Mouse (Mus musculus) kidney, embryonic 16.5 days (tissue): Measurements from ENCODE around the gene 1700028K03Rik. TPM values are rescaled to one million over a fixed set of nuclear protein-coding genes. Genes with fewer than 3 reads are reported as not detected.

Experiments used
- ATAC-seq: fragments of 200-750 bp; cut with Nextera tagmentation; 2 replicates; pipeline ENCODE4 v1.8.0; 2017; ENCODE audit warnings: moderate TSS enrichment; ENCODE audit not compliant: low FRiP score, low TSS enrichment
- H3K27ac ChIP-seq: fragments of 300-500 bp; sonication (generic); 2 replicates; pipeline ENCODE4 v1.5.1; 2014; ENCODE audit warnings: low read length
- H3K27me3 ChIP-seq: fragments of 300-500 bp; sonication (generic); 2 replicates; pipeline ENCODE4 v1.6.1; 2014; ENCODE audit warnings: low read length, control low read depth, mixed read lengths; ENCODE audit not compliant: insufficient read depth
- H3K36me3 ChIP-seq: fragments of 300-500 bp; sonication (generic); 2 replicates; pipeline ENCODE4 v1.6.1; 2014; ENCODE audit warnings: low read length, control low read depth, mixed read lengths; ENCODE audit not compliant: insufficient read depth
- H3K4me1 ChIP-seq: fragments of 300-500 bp; sonication (generic); 2 replicates; pipeline ENCODE4 v1.6.1; 2014; ENCODE audit warnings: low read length, control low read depth, mixed read lengths; ENCODE audit not compliant: insufficient read depth
- H3K4me2 ChIP-seq: fragments of 300-500 bp; sonication (generic); replicated peaks from 2 replicates; pipeline ENCODE4 v1.6.1; 2014; ENCODE audit warnings: low read depth, low read length
- H3K4me3 ChIP-seq: fragments of 300-500 bp; sonication (generic); 2 replicates; pipeline ENCODE4 v1.5.1; 2014; ENCODE audit warnings: mild to moderate bottlenecking, low read length
- H3K9ac ChIP-seq: fragments of 300-500 bp; sonication (generic); replicated peaks from 2 replicates; pipeline ENCODE4 v1.6.1; 2014; ENCODE audit warnings: low read length
- H3K9me3 ChIP-seq: fragments of 300-500 bp; sonication (generic); 2 replicates; pipeline ENCODE4 v1.6.1; 2016; ENCODE audit warnings: low read length, control low read depth
- WGBS: fragments of 180-500 bp; shearing (Covaris S2); extraction: QIAGEN DNeasy Blood & Tissue Kit; methylation state at CpG from one replicate; pipeline ENCODE4 v1.1.7; 2014; 5-methylcytosine and 5-hydroxymethylcytosine counted together
- polyA plus RNA-seq: library from polyadenylated mRNA; unstranded; fragments of >200 nt; fragmentation: Nextera tagmentation; extraction: Ambion mirVana; gene quantifications from 2 replicates; pipeline ENCODE4 v1.2.1, GENCODE M21; 2015

1700028K03Rik gene
- polyA plus RNA-seq, 1 experiment from 2014 or later, result 0.09 TPM

GRCm38 (mm10) chr5:107500741-107501140 lies 33.8 kb upstream of the 1700028K03Rik start:
- no peak for ATAC-seq
- Histone ChIP-seq H3K36me3 (peaks cover 3% of the 10 kb centered on the region; the same call in 1 of the 2 replicates), H3K27ac (no peak overlapping the region), H3K4me2 (no peak overlapping the region), H3K9me3 (no peaks in the 10 kb centered on the region), H3K27me3 (no peaks in the 10 kb centered on the region), H3K4me3 (no peak overlapping the region), H3K9ac (no peak overlapping the region), H3K4me1 (no peaks in the 10 kb centered on the region)
- WGBS, result 95% methylated on average over 1 of the region's 1 CpGs

GRCm38 (mm10) chr5:107507321-107507720 lies 27.2 kb upstream of the 1700028K03Rik start, which contains the start of gene Gm42669:
Gm42669 (plus strand) TSS chr5:107507621.
- Histone ChIP-seq H3K9ac (no peak within 1 kb of the TSS), H3K27me3 (no peaks in the 10 kb centered on the region), H3K36me3 (0 out of 2 replicates have a peak, but pooled peaks cover 3% of the 10 kb centered on the region), H3K4me2 (no peak within 1 kb of the TSS), H3K9me3 (no peaks in the 10 kb centered on the region), H3K27ac (no peak within 1 kb of the TSS), H3K4me3 (no peak within 1 kb of the TSS), H3K4me1 (no peaks in the 10 kb centered on the region)
- no peak for ATAC-seq
- 53% methylated on average over 4 of the region's 4 CpGs for WGBS

- ATAC-seq, result no peak
- H3K4me2 ChIP-seq, result no peak overlapping the region
- H3K36me3 ChIP-seq, result no peaks in the 10 kb centered on the region
- no peaks in the 10 kb centered on the region for H3K9me3 ChIP-seq
- H3K27ac ChIP-seq, result no peak overlapping the region
- WGBS, result 85% methylated on average over 10 of the region's 10 CpGs
- H3K4me3 ChIP-seq, result no peak overlapping the region
- no peak overlapping the region for H3K9ac ChIP-seq
- no peaks in the 10 kb centered on the region for H3K4me1 ChIP-seq
- no peaks in the 10 kb centered on the region for H3K27me3 ChIP-seq
Observed at GRCm38 (mm10) chr5:107510503-107510902, 24.0 kb upstream of the 1700028K03Rik start.

- Histone ChIP-seq H3K9ac (no peak overlapping the region), H3K4me2 (no peak overlapping the region), H3K36me3 (no peaks in the 10 kb centered on the region), H3K27ac (no peak overlapping the region), H3K4me1 (no peaks in the 10 kb centered on the region), H3K4me3 (no peak overlapping the region), H3K27me3 (no peaks in the 10 kb centered on the region), H3K9me3 (no peaks in the 10 kb centered on the region)
- WGBS, result 48% methylated on average over 2 of the region's 2 CpGs
- ATAC-seq, result no peak
Observed at GRCm38 (mm10) chr5:107511326-107511725, 23.2 kb upstream of the 1700028K03Rik start.

- H3K36me3 ChIP-seq, result no peaks in the 10 kb centered on the region
- no peaks in the 10 kb centered on the region for H3K9me3 ChIP-seq
- no peak overlapping the region for H3K9ac ChIP-seq
- H3K4me1 ChIP-seq, result no peaks in the 10 kb centered on the region
- 53% methylated on average over 7 of the region's 7 CpGs for WGBS
- H3K4me3 ChIP-seq, result no peak overlapping the region
- no peak overlapping the region for H3K27ac ChIP-seq
- no peaks in the 10 kb centered on the region for H3K27me3 ChIP-seq
- no peak overlapping the region for H3K4me2 ChIP-seq
- ATAC-seq, result 0 out of 2 replicates have a peak, but pooled peaks have one; percentile 31
Observed at GRCm38 (mm10) chr5:107513583-107513982, 20.9 kb upstream of the 1700028K03Rik start.

- Histone ChIP-seq H3K4me1 (no peaks in the 10 kb centered on the region), H3K27ac (no peak overlapping the region), H3K36me3 (no peaks in the 10 kb centered on the region), H3K4me2 (no peak overlapping the region), H3K27me3 (no peaks in the 10 kb centered on the region), H3K4me3 (no peak overlapping the region), H3K9ac (no peak overlapping the region), H3K9me3 (no peaks in the 10 kb centered on the region)
- 96% methylated on average over 3 of the region's 3 CpGs for WGBS
- ATAC-seq, result no peak
Observed at GRCm38 (mm10) chr5:107515453-107515852, 19.1 kb upstream of the 1700028K03Rik start.

- WGBS, result 85% methylated on average over 1 of the region's 1 CpGs
- no peak overlapping the region for H3K9ac ChIP-seq
- no peaks in the 10 kb centered on the region for H3K36me3 ChIP-seq
- no peak overlapping the region for H3K4me3 ChIP-seq
- no peak for ATAC-seq
- H3K27me3 ChIP-seq, result no peaks in the 10 kb centered on the region
- H3K4me1 ChIP-seq, result no peaks in the 10 kb centered on the region
- no peak overlapping the region for H3K27ac ChIP-seq
- no peak overlapping the region for H3K4me2 ChIP-seq
- H3K9me3 ChIP-seq, result no peaks in the 10 kb centered on the region
Observed at GRCm38 (mm10) chr5:107516087-107516486, 18.4 kb upstream of the 1700028K03Rik start.

- ATAC-seq, result no peak
- WGBS, result 89% methylated on average over 4 of the region's 4 CpGs
- no peak overlapping the region for H3K27ac ChIP-seq
Observed at GRCm38 (mm10) chr5:107518602-107519001, 15.9 kb upstream of the 1700028K03Rik start.

GRCm38 (mm10) chr5:107521386-107521785 lies 13.1 kb upstream of the 1700028K03Rik start:
- no peak overlapping the region for H3K27ac ChIP-seq
- no peaks in the 10 kb centered on the region for H3K9me3 ChIP-seq
- ATAC-seq, result no peak
- no peaks in the 10 kb centered on the region for H3K36me3 ChIP-seq
- H3K4me3 ChIP-seq, result no peak overlapping the region
- no peak overlapping the region for H3K9ac ChIP-seq
- WGBS, result 87% methylated on average over 6 of the region's 6 CpGs
- H3K27me3 ChIP-seq, result no peaks in the 10 kb centered on the region
- no peak overlapping the region for H3K4me2 ChIP-seq
- H3K4me1 ChIP-seq, result no peaks in the 10 kb centered on the region

More at GRCm38 (mm10) chr5:107518602-107519001, 15.9 kb upstream of the 1700028K03Rik start:
- Histone ChIP-seq H3K9me3 (no peaks in the 10 kb centered on the region), H3K4me2 (no peak overlapping the region), H3K4me1 (no peaks in the 10 kb centered on the region), H3K9ac (no peak overlapping the region), H3K4me3 (no peak overlapping the region), H3K27me3 (no peaks in the 10 kb centered on the region), H3K36me3 (no peaks in the 10 kb centered on the region)

- Histone ChIP-seq H3K27ac (no peak overlapping the region), H3K4me3 (no peak overlapping the region), H3K36me3 (no peaks in the 10 kb centered on the region), H3K27me3 (no peaks in the 10 kb centered on the region), H3K9ac (no peak overlapping the region), H3K4me2 (no peak overlapping the region), H3K4me1 (no peaks in the 10 kb centered on the region), H3K9me3 (no peaks in the 10 kb centered on the region)
- no peak for ATAC-seq
- WGBS, result 68% methylated on average over 7 of the region's 7 CpGs
Observed at GRCm38 (mm10) chr5:107521897-107522296, 12.6 kb upstream of the 1700028K03Rik start.
